Mouse (Mus musculus) cerebellum, postnatal 14 days (tissue): ENCODE measurements at regions not wholly inside any gene's neighbourhood (a gene's known extent, or its start where the extent isn't known, plus 50 kb on each side); places are given as distances from the start of the nearest gene placed in this dataset.
"Not testable (repeated sequence)": the region's sequence is repeated elsewhere in the genome, so short reads cannot be mapped to it uniquely, and the experiment has no call there.

Experiments used
- DNase-seq, 2 experiments: peaks; one replicate each; pipeline ENCODE4 v3.0.0; 2021; ENCODE audit warnings: mixed read lengths in 2 of 2

DNA sequence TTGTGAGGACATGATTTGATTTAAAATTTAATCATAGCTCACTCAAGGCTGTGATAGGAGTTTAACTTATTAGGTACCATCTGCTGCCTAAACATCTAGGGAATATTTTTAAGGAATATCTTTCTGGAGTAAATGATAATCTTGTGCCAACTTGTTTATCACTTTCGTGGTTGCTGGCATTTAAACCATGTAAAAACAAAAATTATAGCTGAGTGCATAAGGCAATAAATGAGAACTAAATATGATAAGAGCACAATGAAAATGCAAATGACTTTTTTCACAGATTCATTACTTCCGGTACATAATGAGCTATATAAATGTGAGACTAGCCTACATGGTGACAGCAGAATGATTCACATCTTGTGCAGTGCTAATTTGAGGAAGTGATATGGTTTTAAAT is 221.8 kb upstream of the Tmprss15 start:
- no peak for DNase-seq

DNA sequence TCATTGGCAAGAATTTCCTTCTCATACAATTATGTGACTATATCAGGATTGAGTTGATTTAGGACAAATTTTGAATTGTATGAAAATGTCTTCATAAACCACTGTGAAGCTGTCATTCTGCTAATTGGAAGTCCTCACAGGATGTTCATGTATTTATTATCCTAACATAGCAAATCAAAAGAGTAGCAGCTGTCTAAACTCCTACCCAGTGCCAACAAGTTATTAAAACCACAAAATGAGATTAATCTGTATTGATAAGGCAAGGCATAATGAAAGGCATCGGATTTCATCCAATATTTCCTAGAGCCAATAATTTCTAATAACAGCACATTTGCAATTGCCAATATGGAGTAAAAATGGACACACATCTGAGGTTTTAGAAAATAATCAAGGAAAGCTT is 217.6 kb upstream of the Tmprss15 start:
- DNase-seq: no peak

DNA sequence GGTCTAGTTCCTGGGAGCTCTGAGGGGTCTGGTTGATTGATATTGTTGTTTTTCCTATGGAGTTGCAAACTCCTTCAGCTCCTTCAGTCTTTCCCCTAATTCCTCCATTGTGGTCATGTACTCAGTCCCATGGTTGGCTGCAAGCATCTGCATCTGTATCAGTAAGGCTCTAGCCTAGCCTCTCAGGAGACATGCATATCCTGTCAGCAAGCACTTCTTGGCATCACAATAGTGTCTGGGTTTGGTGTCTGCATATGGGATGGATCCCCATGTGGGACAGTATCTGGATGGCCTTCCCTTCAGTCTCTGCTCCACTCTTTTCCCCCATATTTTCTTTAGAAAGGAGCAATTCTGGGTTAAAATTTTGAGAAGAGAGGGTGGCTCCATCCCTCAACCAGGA is 205.7 kb upstream of the Tmprss15 start:
- DNase-seq: not testable (repeated sequence)

DNA sequence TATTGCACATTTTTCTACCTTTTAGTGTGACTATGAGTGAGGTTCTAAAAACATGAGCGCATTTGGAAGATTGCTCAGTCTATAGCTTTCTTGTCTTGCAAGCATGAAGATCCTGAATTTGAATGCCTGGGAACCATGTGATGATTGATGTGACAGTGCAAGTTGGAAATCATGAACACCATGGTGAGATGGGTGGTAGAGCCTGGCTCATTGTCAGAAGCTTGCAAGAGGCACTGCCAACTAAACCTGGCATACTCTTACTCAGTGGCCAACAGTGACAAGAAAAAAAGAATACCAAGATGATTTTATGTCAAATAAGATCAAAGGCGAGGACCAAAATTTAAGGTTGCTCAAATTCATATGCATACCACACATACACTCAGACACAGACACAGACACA is 188.1 kb upstream of the Tmprss15 start:
- DNase-seq: peak; percentile 49 to 68

DNA sequence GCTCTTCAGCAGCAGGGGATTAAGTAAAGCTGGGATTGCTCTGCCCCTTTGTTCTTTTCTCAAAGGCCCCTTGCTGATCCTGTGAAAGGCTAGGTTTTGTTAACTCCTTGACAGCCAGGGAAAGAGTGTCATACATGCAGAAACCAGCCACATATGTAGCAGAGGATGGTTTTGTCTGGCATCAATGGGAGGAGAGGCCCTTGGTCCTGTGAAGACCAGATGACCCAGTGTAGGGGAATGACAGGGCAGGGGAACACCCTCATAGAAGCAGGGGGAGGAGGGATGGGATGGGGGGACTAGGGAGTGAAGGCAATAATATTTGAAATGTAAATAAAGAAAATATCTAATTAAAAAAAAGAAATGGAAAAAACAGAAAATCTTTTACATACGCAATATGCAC is 165.6 kb upstream of the Tmprss15 start:
- DNase-seq: no peak

DNA sequence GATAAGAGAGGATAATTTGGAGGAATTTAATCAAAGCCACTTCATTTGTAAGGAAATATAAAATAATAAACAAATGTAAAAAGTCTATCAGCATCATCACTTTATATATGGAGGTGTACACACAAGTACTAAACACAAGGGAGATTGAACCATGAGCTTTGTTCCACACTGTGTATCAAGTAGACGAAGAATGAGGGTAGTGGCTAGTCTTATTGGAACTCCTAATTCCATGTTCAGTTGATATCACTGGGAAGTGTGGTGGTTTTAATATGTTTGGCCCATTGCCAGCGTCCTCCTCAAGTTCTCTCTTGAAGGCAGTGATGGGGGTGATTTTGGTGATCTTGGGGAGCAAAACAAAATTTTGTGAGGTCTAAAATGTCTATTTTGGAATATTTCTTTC is 165.2 kb upstream of the Tmprss15 start:
- peak in 1 of 2 experiments; percentile 6 for DNase-seq

DNA sequence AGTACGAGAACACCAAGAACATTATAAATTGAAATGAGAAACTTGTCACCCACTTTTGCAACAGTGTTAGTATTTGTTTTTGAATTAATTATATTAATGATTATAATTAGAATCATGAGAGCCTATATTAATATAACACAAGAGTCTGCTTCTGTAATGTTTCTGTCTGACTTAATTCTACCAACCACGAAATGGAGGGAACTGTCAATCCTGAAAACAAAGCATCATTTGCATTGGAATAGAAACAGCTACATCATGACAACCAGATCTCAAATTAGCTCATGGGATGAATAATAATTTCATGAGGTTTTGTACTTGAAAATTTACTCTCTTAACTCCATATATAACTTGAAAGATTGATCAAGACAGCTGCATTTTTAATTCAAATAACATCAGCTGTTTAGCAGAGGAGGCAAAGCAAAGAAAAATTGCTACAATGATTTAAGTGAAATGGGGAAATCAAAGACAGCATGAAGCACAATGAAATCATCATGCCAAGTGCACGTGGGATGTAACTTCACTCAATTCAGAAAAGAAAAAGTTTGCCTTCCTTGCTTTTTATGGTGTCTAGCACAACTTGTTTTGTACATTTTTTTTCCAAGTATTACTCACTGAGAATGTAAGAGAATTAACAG is 150.1 kb upstream of the Tmprss15 start:
- DNase-seq: no peak

DNA sequence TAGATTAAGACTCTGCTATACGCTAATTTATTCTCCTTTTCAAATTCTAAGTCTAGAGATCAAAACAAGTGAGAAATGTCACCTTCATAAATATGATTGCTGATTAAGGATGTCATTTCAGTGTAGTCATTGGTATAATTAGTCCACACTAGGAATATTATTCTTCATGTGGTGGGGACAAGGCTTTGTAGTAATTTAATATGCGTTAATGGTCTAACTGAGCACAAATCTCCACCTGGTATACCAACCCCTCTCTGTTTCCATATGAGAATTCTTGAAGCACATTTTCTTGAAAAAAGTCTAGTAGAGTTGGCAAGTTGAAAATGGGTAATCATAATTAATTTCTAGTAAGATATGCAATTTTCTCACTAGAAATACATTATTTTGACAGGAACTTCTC is 149.3 kb upstream of the Tmprss15 start:
- DNase-seq: no peak

DNA sequence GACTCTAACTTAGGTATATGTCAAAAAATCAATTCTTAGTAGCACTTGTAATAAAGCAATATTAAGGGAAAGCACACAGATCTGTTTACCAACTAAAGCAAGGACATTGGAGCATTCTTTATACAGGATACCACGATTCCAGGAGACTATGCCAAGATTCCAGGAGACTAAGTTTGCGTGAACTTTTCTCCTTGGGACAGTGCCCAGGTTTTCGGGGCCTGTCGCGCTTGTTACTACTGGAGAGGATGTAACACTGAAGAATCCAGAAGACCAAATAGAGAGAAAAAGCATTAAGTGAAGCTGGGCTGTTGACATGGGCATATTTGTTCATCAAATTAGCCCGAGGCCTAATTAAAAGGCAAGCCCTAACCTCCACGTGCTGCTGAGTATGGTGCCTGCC is 100.3 kb upstream of the Tmprss15 start:
- DNase-seq: no peak

DNA sequence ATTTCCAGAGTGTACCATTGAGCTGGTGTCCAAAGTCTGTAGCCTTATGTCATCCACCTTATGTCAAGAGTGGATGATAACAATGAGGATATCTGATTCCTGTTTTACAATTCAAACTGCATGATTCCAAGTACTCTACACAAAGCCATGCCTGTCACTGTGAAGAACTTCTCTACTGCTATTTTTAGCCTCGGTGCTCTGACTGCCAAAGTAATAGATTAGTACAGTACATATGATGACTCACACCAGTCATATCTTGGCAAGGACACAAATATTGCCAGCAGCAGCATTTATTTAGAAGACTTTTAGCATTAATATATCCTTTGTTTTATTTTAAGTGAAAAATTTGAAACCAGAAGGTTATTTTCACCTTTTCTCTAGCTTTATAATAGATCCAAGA is 95.6 kb upstream of the Tmprss15 start:
- peak in 1 of 2 experiments; percentile 30 for DNase-seq

DNA sequence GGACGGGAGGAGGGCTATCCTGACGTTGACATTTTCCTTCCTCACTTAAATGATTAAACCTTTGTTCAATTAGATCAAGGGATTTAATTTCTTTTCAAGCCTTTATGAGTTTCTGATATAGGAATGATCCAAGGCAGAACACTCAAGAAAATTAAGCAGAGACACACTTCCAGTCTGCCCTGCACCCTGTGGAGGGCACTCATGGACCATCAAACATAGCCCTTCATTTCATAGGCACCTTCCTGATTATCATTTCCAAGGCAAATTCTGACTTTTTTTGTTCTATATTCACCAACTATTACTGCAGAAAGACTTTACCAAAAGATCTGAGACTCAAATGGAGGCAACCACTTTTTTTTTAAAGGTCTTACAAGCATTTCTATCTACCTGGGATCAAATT is 91.6 kb upstream of the Tmprss15 start:
- DNase-seq: peak; percentile 70 to 74

DNA sequence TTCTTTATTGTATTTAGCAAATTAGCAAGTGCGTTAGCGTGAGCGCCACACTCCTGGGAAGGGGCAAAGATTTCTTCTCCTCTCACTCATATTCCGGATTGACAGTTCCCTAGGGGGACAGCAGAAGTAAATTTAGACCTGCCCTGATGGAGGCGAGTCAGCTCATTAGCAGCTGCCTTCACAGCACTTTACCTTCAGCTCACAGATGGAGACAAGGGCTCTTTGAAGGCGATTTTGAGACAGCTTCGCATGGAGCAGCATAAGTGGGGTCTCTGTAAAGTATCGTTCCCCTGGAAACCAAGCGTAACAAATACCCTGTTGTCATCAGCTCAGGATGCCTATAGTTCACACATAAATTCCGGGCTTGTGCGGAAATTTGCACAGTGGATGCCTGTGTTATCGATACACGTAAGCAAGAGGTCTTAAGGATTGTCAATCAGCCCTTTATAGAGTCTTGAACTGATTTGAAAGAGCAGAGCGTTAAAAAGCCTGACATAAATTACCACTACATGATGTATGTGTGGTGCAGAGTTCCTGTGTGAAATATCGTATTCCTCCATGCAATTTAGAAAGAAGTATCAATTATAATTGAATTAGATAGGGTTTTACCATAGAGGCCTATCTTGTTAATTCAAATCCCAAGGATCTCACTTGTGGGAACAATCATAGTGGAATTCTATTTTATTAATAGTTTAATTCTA is 86.6 kb upstream of the Tmprss15 start:
- peak; percentile 6 to 19 for DNase-seq

DNA sequence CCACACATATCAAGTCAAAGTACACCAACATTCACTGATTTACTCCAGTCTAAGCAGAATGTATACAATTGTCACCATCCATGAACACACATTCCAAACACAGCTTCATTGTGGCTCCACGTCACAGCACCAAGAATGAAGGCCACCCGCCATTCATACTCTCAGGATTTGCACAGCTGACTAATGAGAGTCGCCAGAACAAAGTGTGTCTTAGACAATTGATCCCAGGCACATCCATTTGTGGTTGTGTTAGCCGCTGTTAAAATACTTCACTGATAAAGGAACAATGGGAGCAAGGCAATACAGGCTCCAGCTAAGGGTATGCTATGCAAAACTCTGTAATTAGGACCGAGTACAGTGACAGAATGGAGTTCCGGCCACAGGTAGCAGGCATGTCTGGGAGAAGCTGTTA is 85.9 kb upstream of the Tmprss15 start:
- no peak for DNase-seq

DNA sequence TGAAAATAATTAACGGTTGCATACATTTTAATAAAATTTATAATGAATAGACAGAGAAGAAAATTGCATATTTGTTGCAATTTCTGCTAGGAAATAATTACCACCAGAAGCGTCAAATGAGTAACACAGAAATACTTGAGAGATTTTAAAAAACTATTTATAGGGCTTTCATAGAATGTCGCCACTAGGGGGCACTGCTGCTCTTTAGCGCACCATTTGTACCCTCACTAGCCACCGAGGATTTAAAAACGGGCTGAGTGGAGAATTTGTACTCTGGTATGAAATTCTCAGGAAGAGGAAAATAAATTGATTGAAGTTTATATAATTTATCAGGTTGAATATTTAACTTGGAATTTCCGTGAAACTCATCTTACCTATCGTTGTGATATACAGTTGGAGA is 77.3 kb upstream of the Tmprss15 start:
- DNase-seq: peak; percentile 89 to 92

DNA sequence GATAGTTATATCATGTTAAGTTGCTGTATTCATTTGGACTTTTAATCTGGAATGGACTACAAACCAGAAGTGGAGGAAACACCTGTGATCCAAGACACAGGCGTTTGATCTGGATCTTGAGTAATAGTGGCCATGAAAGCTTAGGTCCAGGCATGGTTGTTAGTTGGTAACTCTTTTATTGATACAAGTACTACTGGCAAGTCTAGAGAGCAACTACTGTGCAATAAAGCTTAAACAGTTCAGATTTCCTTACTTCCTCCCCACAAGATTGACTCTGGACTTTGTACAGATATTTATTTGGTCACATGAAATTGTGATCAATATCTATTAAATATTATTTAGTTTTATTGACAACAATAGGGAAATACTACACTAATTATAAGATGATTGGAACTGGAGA is 51.9 kb upstream of the Tmprss15 start:
- no peak for DNase-seq
